Mouse (Mus musculus) stomach, embryonic 14.5 days (tissue): ENCODE measurements around the gene Gm21976. TPM values are rescaled to one million over a fixed set of nuclear protein-coding genes. Genes with fewer than 3 reads are reported as not detected.

Experiments used
- ATAC-seq: fragments of 200-750 bp; cut with Nextera tagmentation; 2 replicates; pipeline ENCODE4 v1.8.0; 2017; ENCODE audit warnings: low read depth, moderate TSS enrichment; ENCODE audit not compliant: insufficient number of reproducible peaks, insufficient read depth, low FRiP score
- H3K27ac ChIP-seq: fragments of 300-500 bp; sonication (generic); 2 replicates; pipeline ENCODE4 v1.5.1; 2014; ENCODE audit warnings: mild to moderate bottlenecking, low read length, moderate library complexity, mixed read lengths
- H3K27me3 ChIP-seq: fragments of 300-500 bp; sonication (generic); 2 replicates; pipeline ENCODE4 v1.6.1; 2014; ENCODE audit warnings: low read length, control low read depth, mixed read lengths; ENCODE audit not compliant: control insufficient read depth, insufficient read depth
- H3K36me3 ChIP-seq: fragments of 300-500 bp; sonication (generic); 2 replicates; pipeline ENCODE4 v1.6.1; 2014; ENCODE audit warnings: mild to moderate bottlenecking, control low read depth, low read length, moderate library complexity, mixed read lengths; ENCODE audit not compliant: control insufficient read depth, insufficient read depth
- H3K4me1 ChIP-seq: fragments of 300-500 bp; sonication (generic); 2 replicates; pipeline ENCODE4 v1.6.1; 2014; ENCODE audit warnings: low read length, control low read depth, mixed read lengths; ENCODE audit not compliant: control insufficient read depth, insufficient read depth
- H3K4me2 ChIP-seq: fragments of 300-500 bp; sonication (generic); replicated peaks from 2 replicates; pipeline ENCODE4 v1.6.1; 2014; ENCODE audit warnings: low read depth, low read length, control low read depth
- H3K4me3 ChIP-seq: fragments of 300-500 bp; sonication (generic); 2 replicates; pipeline ENCODE4 v1.5.1; 2014; ENCODE audit warnings: low read depth, low read length, control low read depth
- H3K9ac ChIP-seq: fragments of 300-500 bp; sonication (generic); replicated peaks from 2 replicates; pipeline ENCODE4 v1.6.1; 2014; ENCODE audit warnings: low read depth, mild to moderate bottlenecking, control low read depth, low read length, moderate library complexity, mixed read lengths
- H3K9me3 ChIP-seq: fragments of 300-500 bp; sonication (generic); 2 replicates; pipeline ENCODE4 v1.6.1; 2016; ENCODE audit warnings: low read depth, low read length, control low read depth; ENCODE audit not compliant: control insufficient read depth
- WGBS: fragments of 180-500 bp; shearing (Covaris S2); extraction: QIAGEN DNeasy Blood & Tissue Kit; methylation state at CpG from one replicate; pipeline ENCODE4 v1.1.7; 2014; 5-methylcytosine and 5-hydroxymethylcytosine counted together
- polyA plus RNA-seq: library from polyadenylated mRNA; unstranded; fragments of >200 nt; fragmentation: Nextera tagmentation; extraction: Ambion mirVana; gene quantifications from 2 replicates; pipeline ENCODE4 v1.2.1, GENCODE M21; 2014

Gene Gm21976
- polyA plus RNA-seq, 1 experiment from 2014 or later, result not detected

DNA sequence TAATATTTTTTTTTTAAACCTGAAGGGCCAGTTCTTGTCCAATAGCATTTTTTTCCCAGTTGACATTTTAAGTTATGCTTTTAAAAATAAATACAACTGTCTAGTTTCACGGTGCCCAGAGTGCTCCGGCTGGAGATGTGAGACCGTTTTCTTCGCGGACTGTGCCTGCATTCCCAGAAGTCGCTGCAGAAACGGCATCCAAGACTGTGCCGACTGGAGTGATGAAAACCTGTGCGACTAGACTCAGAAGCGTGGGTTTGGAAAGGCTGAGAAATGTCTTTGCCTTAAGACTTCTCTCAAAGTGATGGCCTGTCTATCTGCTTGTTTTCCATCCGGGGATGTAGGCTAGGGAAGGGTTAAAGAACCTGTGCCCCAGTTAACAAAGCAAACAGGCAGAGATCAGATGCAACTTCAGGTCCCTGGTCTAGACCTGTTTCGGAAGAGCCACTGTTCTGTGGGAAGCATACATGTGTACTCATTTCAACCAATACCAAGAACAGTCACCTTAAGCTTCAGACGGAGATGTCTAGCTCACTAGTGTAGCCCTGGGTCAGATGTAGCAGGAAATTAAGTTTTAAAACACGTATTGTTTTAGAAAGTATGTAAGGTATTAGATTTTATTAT, 27.3 kb downstream of the Gm21976 start:
- no peaks in the 10 kb centered on the region for H3K27me3 ChIP-seq
- H3K27ac ChIP-seq, result no peak overlapping the region
- no peak overlapping the region for H3K9ac ChIP-seq
- H3K36me3 ChIP-seq, result peaks cover 37% of the 10 kb centered on the region
- no peak overlapping the region for H3K4me3 ChIP-seq
- H3K4me1 ChIP-seq, result peaks cover 8% of the 10 kb centered on the region; the same call in 1 of the 2 replicates
- 29% methylated on average over 14 of the region's 14 CpGs for WGBS
- H3K4me2 ChIP-seq, result no peak overlapping the region
- ATAC-seq, result peak; percentile 14; the same call in 1 of the 2 replicates
- no peaks in the 10 kb centered on the region for H3K9me3 ChIP-seq

DNA sequence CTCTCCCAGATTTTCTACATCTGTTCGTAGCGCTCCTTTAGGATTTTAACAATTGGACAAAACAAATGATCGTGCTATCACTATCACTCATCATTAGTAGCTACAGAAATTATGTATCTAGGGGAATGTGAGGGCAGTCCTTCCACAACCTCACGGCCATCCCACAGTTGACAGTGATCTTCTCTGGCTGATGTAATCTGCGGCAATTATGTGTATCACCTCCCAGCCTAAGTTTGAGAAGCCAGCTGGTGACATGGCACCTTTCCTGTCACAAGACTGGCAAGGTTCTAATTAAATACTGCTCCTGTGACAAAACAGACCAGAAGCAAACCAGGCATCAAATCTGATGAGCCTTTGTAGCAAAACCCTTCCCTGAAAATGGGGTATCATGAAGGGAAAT, 28.3 kb downstream of the Gm21976 start:
- 69% methylated on average over 5 of the region's 5 CpGs for WGBS
- Histone ChIP-seq H3K9ac (no peak overlapping the region), H3K4me3 (no peak overlapping the region), H3K4me2 (no peak overlapping the region), H3K27me3 (no peaks in the 10 kb centered on the region), H3K36me3 (peaks cover 44% of the 10 kb centered on the region), H3K9me3 (no peaks in the 10 kb centered on the region), H3K27ac (no peak overlapping the region), H3K4me1 (peaks cover 8% of the 10 kb centered on the region; the same call in 1 of the 2 replicates)
- no peak for ATAC-seq

DNA sequence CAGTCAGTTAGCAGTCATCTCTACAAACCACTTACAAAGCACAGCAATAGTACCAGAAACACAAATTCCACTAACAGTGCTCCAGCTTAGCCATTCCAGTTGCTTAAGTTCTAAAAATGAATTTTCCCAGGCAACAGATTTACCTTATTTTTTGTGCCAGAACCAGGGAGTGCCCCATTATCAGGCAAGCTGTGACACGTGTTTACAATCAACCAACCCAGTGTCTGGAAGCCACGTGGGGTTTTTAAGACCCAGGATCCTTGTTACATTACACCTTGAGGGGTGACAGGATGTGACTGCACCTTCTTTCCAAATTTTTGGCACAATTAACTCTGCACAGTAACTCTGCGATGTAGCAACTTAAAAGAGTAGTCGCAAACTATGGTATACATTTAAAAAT, 29.0 kb downstream of the Gm21976 start:
- peaks cover 8% of the 10 kb centered on the region; the same call in 1 of the 2 replicates for H3K4me1 ChIP-seq
- H3K36me3 ChIP-seq, result peaks cover 44% of the 10 kb centered on the region
- H3K4me3 ChIP-seq, result no peak overlapping the region
- H3K9ac ChIP-seq, result no peak overlapping the region
- H3K9me3 ChIP-seq, result no peaks in the 10 kb centered on the region
- H3K4me2 ChIP-seq, result no peak overlapping the region
- H3K27ac ChIP-seq, result no peak overlapping the region
- no peaks in the 10 kb centered on the region for H3K27me3 ChIP-seq
- ATAC-seq, result no peak
- WGBS, result 79% methylated on average over 4 of the region's 4 CpGs

DNA sequence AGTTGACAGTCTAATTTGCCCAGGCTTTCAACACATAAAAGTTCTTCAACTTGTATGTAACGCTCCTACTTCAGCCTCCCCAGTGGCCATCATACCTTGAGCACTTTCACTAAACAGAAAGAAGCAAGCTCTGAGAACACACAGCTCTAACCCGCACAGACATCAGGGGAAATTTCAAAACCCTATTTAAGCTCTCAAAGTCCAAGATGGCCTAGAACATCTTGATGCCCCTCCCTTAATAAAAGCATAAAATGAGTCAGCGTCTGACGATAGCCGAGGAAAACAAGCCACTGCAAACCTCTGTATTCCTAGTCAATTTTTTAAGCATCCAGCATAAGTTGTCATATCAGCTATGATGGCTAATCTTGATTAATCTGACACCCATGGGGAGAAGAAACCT, 31.9 kb downstream of the Gm21976 start:
- H3K9ac ChIP-seq, result no peak overlapping the region
- peaks cover 44% of the 10 kb centered on the region for H3K36me3 ChIP-seq
- no peaks in the 10 kb centered on the region for H3K27me3 ChIP-seq
- no peak overlapping the region for H3K4me3 ChIP-seq
- no peaks in the 10 kb centered on the region for H3K9me3 ChIP-seq
- H3K27ac ChIP-seq, result no peak overlapping the region
- no peak for ATAC-seq
- 94% methylated on average over 5 of the region's 5 CpGs for WGBS
- H3K4me1 ChIP-seq, result peaks cover 16% of the 10 kb centered on the region; the same call in 1 of the 2 replicates
- no peak overlapping the region for H3K4me2 ChIP-seq

DNA sequence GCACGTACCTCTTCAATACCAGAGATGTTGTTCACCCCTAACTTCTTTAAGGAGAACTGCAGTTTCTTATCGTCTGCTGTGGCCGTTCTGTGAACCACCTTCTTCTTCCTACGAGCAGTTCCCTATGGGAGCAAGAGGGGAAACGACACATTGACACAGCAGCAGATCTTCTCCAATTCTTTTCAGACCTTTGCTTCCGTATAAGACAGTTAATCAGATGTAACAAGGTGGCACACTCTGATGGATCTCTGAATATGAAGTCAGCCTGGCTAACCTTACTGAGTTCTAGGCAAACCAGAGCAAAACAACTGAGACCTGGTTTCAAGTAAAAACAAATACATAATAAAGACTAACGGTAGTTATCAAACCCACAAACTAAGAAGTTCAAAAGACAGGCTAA, 33.9 kb downstream of the Gm21976 start:
- H3K4me2 ChIP-seq, result no peak overlapping the region
- no peak overlapping the region for H3K27ac ChIP-seq
- H3K4me3 ChIP-seq, result no peak overlapping the region
- 73% methylated on average over 7 of the region's 7 CpGs for WGBS
- H3K9me3 ChIP-seq, result no peaks in the 10 kb centered on the region
- H3K4me1 ChIP-seq, result peaks cover 12% of the 10 kb centered on the region; the same call in 1 of the 2 replicates
- no peaks in the 10 kb centered on the region for H3K27me3 ChIP-seq
- no peak for ATAC-seq
- peaks cover 37% of the 10 kb centered on the region for H3K36me3 ChIP-seq
- no peak overlapping the region for H3K9ac ChIP-seq

DNA sequence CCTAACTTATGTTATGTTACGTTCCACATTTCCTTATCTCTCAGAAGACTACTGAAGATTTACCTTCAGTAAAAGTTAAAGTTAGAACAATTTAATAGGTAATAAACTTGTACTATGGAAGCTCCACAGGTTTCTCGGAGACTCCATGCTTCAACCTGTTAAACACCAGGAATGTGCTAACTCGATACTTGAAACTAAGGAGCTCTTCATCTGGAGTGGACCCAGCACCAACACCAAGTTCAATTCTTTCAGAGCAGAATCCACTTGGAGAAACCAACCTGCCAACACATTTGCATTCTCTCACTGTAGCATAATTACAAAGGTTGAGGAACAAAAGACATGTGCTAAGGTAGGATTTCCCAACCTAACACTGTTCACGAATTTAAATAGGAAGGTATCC, 35.4 kb downstream of the Gm21976 start:
- Histone ChIP-seq H3K4me2 (peak overlapping the region; percentile 66), H3K27me3 (no peaks in the 10 kb centered on the region), H3K4me3 (peak overlapping the region; percentile 99), H3K9me3 (no peaks in the 10 kb centered on the region), H3K9ac (no peak overlapping the region), H3K4me1 (peaks cover 12% of the 10 kb centered on the region; the same call in 1 of the 2 replicates), H3K36me3 (peaks cover 25% of the 10 kb centered on the region), H3K27ac (no peak overlapping the region)
- no peak for ATAC-seq
- 64% methylated on average over 4 of the region's 4 CpGs for WGBS

DNA sequence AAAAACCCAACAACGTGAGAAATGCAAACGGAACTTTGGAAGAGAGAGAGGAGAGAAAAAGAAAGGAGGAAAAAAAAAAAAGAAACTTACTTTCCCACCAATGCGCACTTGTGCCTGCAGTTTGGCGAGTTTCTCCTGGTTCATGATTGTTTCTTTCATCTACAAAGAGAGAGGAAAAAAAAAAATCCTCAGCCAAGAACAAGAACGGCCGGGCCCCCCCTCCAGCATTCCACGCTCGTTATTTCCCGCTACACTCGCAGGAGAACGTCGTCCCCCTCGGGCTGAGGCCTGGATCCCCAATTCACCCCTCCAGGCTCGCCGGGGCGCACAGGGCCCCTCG, 36.4 kb downstream of the Gm21976 start:
- WGBS, result 0% methylated on average over 17 of the region's 17 CpGs
- Histone ChIP-seq H3K9ac (peak overlapping the region; percentile 99), H3K4me1 (peaks cover 12% of the 10 kb centered on the region; the same call in 1 of the 2 replicates), H3K4me3 (peak overlapping the region; percentile 99), H3K4me2 (peak overlapping the region; percentile 66), H3K9me3 (no peaks in the 10 kb centered on the region), H3K27me3 (no peaks in the 10 kb centered on the region), H3K27ac (peak overlapping the region; percentile 90), H3K36me3 (peaks cover 15% of the 10 kb centered on the region)
- ATAC-seq, result no peak

DNA sequence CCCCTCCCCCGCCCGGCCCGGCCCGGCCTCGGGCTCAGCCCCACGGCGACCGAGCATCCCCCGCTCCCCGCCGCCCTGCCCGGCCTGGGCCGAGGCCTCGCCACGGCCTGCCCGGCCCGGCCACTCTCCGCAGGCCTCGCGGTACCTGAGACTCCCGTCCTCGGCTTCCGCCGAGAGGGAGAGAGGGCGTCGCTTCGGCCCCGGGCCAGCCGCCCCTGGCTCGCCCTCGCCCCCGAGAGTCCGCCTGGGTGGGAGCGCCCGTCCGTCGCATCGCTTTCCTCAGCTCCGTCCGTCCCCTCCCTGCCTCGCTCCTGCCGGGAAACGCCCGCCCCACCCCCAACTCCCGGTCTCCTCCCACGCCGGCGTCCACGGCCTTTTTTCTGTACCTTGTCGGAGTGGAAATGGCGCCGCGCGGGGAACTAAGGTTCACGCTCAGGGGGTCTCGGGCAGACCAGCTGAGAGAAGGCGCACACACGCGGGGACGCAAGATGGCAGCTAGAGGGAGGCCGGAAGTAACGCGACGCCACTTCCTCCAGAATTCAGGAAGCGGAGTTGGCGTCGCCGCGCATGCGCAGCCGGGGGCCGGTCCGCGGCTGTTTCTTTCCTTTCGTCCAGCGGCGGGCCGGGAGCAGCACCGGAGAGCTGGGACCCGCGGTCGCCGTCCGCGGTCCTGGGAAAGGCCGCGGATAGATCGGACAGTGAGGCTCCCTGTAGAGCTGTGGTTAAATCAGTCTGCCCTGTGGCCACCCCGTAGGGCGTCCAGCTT, 37.0 kb downstream of the Gm21976 start, which contains the start of gene Btf3:
Gene Btf3, minus strand, starts transcription at position 527 of the 766 bp plus-strand sequence.
- Histone ChIP-seq H3K4me2 (peak within 1 kb of the TSS; percentile 82), H3K27ac (peak within 1 kb of the TSS; percentile 90), H3K36me3 (peaks cover 10% of the 10 kb centered on the region), H3K27me3 (no peaks in the 10 kb centered on the region), H3K4me3 (peak within 1 kb of the TSS; percentile 99), H3K4me1 (peaks cover 12% of the 10 kb centered on the region; the same call in 1 of the 2 replicates), H3K9me3 (no peaks in the 10 kb centered on the region), H3K9ac (peak within 1 kb of the TSS; percentile 99)
- peak; percentile 89 for ATAC-seq
- WGBS, result under 1% methylated on average over 87 of the region's 90 CpGs
